Mouse (Mus musculus) layer of hippocampus, adult 8-10 months (tissue): ENCODE data around the gene G430095P16Rik. TPM values are rescaled to one million over a fixed set of nuclear protein-coding genes. Genes with fewer than 3 reads are reported as not detected.

Experiments
- DNase-seq, 2 experiments: peaks; one replicate each; pipeline ENCODE4 v3.0.0; 2022; ENCODE audit warnings: low spot score in 2 of 2
- total RNA-seq, 4 experiments: library from RNA; stranded (reverse); gene quantifications; 2 replicates each; pipeline ENCODE4 v1.2.4; 2022

G430095P16Rik gene
- total RNA-seq, 4 experiments from 2014 or later, result not detected

DNA sequence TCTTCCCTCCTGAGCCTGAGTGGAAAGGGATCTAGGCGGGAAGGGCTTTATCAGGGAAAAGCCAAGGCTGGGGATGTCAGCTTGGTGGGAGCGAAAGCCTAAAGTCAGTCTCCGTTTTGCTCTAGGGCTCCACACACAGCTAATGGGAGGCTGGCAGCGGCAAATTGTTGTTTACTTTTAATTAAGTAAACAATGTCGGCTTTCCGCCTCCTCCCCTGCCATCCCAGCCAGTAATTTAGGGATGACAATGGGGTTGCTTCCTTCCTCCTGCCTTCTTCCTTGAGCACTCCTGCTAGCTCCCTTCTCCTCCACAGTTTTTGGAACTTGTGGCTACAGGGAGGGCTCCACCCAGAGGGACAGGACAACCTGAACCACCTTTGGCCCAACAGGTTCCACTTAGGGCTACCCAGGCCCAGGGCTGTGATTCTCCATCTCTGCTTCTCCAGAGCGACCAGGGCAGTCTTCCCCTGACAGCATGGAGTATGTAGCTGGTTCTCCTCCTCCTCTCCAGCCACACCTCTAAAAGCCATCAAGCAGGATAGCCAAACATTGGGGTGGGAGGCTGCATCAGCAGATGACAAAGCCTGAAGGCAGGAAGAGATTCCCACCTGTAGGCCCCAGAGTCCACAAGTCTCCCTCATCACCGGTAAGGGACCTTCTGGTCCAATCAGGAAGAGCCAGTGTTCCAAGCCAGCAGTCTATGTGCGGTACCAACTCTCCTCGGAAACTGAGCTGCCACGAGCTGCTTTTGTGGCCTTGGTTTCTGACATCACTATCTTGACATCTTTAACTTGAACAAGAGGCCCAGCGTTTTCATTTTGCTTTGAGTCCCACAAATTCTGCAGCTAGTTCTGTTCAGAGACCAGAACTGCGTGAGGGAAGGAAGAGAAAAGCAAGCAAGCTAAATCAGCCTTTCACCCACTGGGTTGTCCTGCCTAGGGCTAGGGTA is 18.4 kb downstream of the G430095P16Rik start:
- DNase-seq, result no peak

DNA sequence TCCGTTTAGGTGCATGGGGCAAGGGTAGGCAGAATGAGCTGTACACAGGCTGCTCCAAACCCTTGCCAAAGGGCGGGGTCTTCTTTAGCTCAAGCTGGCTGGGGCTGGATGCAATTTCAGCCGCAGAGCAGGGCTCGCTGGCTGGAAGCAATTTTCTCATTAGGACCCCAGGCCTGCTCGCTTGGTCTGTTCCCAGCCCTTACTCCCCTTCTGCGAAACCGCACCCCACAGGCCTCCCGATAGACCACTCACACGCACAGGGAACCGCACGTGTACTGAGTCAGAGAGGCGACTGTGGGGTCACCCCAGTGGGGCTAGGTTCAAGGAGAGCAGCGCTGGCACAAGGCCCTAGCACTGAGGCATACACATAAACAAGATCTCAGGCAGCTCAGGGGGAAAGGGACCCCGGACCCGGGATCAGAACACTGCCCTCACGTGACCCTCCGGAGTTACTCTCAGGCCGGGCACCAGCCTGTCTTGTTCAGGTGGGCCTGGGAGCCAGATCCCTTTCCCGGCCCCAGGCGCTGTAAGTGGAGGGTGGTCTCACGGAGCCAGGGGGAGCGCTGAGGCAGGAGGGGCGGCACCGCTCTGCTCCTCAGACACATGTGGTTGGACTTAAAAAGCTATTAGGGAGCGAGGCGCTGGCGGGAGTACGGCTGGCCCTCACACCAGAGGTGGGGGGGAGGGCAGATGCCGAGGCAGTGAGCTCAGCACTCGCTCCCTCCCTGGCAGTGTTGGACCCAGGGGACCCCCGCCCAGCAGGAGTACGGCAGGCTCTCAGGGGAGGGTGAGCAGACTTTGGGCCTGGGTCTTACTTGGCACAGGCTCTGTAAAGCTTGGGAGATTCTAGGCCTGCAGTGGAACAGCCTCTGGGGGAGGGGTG is 19.6 kb downstream of the G430095P16Rik start:
- DNase-seq, result no peak

DNA sequence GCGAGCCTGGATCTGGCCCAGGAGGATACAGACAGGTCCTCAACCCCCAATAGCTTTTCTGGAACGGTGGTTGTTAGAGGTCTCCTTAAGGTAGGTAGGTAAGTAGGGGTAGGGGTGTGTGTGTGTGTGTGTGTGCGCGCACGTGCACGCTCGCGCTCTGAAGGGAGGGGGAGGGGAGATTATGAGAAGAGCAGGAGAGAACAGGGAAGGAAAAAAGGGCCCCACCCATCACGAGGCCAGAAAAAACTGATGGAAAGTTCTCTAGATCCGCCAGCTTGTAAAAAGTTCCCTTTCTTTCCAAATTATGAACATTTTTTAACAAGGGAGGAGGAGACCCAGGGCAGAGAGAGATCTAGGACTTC is 20.2 kb downstream of the G430095P16Rik start:
- DNase-seq, result no peak

DNA sequence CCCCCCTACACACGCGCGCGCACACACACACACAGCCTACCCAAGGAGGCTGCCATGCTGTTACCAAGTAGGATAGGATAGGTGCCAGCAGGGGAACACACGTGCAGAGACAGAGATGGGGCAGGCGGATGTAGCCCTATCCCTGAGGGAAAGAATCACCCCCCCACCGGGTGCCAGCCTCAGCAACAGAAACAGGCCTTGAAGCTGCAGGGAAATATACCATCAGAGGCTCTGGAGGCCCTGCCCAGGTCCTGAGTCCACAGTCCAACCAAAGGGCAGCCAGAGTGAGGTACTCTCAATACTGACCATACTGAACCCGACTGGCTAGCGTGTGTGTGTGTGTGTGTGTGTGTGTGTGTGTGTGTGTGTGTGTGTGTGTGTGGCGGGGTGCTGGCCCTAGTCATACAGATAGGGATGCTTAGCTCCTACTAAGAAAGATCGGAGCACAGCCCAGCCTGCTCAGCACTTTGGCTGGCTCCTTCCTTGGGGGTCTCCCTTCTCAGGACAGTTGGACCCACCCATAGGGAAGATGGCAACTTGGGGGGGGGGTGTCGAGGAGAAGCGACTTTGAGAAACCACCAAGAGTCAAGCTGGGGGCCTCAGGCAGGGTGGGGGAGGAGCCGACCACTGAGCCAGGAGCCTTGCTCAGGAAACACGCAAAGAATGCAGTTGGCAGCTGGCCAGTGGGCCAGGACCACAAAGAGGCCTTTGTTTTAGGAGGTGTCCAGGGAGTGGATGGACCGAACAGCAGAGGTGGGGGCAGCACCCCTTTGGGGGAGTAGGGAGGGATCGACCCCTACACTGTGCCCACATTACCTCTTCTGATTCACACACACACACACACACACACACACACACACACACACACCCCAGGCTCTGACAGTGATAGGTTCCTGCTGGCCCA is 21.0 kb downstream of the G430095P16Rik start:
- DNase-seq, result no peak

- no peak for DNase-seq
Measured at GRCm38 (mm10) chr8:84745032-84745925, 22.5 kb downstream of the G430095P16Rik start.

GRCm38 (mm10) chr8:84749519-84749918 is 26.7 kb downstream of the G430095P16Rik start:
- no peak for DNase-seq

GRCm38 (mm10) chr8:84752734-84753582 is 30.2 kb downstream of the G430095P16Rik start:
- DNase-seq, result no peak

DNA sequence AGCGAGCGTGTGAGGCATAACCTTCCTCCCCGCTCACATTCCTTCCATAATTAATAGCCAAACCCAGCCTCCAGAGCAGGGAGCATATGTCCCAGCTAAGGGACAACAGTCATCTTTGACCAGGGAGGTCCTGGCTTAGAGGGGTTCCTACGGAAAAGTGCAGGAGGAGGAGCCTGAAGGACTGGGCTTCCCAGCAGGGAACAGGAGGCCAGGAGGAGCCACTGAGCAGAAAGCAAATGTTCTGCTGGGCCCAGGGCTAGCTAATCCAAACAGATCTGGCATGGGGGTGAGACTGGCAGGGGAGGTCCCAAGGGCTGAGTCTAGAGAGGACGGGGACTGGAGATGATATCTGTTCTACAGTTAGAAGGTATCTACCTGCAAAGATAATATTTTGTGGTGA is 34.7 kb downstream of the G430095P16Rik start:
- no peak for DNase-seq

- no peak for DNase-seq
Measured at GRCm38 (mm10) chr8:84758308-84758707, 35.5 kb downstream of the G430095P16Rik start.

- no peak for DNase-seq
Measured at GRCm38 (mm10) chr8:84759126-84759525, 36.3 kb downstream of the G430095P16Rik start.

DNA sequence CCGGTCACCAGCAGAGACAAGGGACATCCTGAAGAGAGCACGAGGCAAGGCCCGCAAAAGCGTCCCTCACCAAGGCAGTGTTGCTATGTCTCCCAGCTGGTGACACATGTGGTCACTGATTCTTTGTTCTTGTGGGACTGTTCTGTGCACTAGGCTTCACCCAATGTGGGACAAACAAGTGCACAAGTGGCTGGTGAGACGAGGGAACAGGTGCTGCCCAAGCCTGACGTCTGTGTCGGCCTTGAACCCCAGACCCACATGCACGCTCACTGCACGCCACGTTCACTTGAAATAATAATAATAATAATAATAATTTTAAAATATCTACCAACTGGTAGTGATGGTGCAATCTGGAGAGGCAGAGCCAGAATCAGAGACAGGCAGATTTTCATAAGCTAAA is 36.9 kb downstream of the G430095P16Rik start:
- no peak for DNase-seq

DNA sequence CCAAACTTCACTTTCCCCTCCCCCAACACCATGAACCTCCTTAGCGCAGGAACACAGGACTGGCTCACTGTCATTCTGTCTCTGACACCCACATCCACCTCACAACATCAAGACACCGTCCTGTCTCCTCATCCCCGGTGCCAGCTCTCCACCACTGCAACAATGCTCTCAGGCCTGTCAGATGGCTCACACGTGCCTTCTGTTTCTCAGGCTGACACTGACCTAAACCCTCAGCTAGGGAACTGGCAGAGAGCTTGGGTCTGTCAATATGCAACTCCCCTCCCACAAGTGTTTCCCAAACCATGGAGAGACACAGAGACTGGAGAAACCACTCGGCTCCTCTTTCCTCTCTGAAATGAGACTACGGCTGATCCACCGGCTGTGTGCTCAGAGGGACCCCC is 37.6 kb downstream of the G430095P16Rik start:
- no peak for DNase-seq

- no peak for DNase-seq
Measured at GRCm38 (mm10) chr8:84760901-84761300, 38.1 kb downstream of the G430095P16Rik start.

- no peak for DNase-seq
Measured at GRCm38 (mm10) chr8:84764100-84764499, 41.3 kb downstream of the G430095P16Rik start.

GRCm38 (mm10) chr8:84764870-84765495 is 42.2 kb downstream of the G430095P16Rik start:
- peak in 1 of 2 experiments; percentile 65 for DNase-seq

- peak in 1 of 2 experiments; percentile 67 for DNase-seq
Measured at GRCm38 (mm10) chr8:84765629-84766028, 42.8 kb downstream of the G430095P16Rik start.

DNA sequence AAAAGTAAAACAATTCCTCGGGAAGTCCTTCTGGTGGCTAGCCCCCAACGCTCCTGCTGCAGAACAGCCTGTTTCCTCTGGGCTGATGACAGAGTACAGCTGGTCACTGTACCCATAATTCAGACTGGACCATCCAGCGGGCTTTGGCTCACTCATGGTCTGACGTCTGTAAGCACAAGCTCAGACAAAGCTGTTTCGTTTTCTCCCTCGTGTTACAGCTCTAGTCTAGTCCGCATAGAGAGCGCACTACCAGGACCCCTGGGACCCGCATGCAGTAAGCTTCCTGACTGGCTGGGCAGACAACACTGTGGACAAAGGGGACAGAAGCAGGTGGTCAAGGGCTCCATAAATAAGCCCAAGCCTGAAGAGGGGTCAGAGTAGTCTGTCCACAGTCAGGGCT is 43.6 kb downstream of the G430095P16Rik start:
- no peak for DNase-seq

DNA sequence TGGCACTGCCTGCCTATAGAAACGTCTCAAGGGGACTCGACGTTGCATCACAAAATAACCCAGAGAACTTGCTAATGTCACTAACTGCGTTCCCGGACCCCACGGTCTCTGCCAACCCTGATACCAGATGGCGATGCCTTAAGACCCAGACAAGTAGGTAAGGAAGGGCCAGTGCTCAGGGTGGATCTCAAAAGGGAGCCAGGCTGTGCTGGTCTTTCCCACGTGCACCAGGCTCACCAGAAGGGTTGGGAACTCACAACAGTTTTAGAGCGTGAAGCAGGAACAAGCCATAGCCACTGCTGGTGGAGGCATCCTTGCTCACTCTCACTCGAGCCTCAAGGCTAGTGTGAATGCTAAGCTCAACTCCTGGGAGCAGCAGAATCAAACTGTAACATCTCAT is 44.4 kb downstream of the G430095P16Rik start:
- no peak for DNase-seq
